Mouse (Mus musculus) limb, embryonic 14.5 days (tissue): Measurements from ENCODE around the gene Esrp2. TPM values are rescaled to one million over a fixed set of nuclear protein-coding genes. Genes with fewer than 3 reads are reported as not detected.
A peak's percentile ranks its signal among the peaks of the same experiment; 100 is the strongest.

Source experiments
- ATAC-seq: fragments of 200-750 bp; cut with Nextera tagmentation; 2 replicates; pipeline ENCODE4 v1.8.0; 2017; ENCODE audit warnings: low read depth, moderate number of reproducible peaks, moderate TSS enrichment; ENCODE audit not compliant: low FRiP score
- DNase-seq: peaks from one replicate; pipeline ENCODE4 v3.0.0-alpha.2; 2015; ENCODE audit warnings: low spot score
- H3K27ac ChIP-seq: fragments of 300-500 bp; sonication (generic); replicated peaks from 2 replicates; pipeline ENCODE4 v1.5.1; 2014; ENCODE audit warnings: low read depth, mild to moderate bottlenecking, low read length, moderate library complexity, mixed read lengths
- H3K27me3 ChIP-seq: fragments of 300-500 bp; sonication (generic); 2 replicates; pipeline ENCODE4 v1.6.1; 2014; ENCODE audit warnings: low read length, mixed read lengths; ENCODE audit not compliant: control insufficient read depth, insufficient read depth
- H3K36me3 ChIP-seq: fragments of 300-500 bp; sonication (generic); 2 replicates; pipeline ENCODE4 v1.6.1; 2014; ENCODE audit warnings: mild to moderate bottlenecking, low read length, moderate library complexity, mixed read lengths; ENCODE audit not compliant: control insufficient read depth, insufficient read depth
- H3K4me1 ChIP-seq: fragments of 300-500 bp; sonication (generic); 2 replicates; pipeline ENCODE4 v1.6.1; 2014; ENCODE audit warnings: antibody characterized with exemption, low read length, mixed read lengths; ENCODE audit not compliant: control insufficient read depth, insufficient read depth
- H3K4me2 ChIP-seq: fragments of 300-500 bp; sonication (generic); replicated peaks from 2 replicates; pipeline ENCODE4 v1.6.1; 2014; ENCODE audit warnings: low read depth, mild to moderate bottlenecking, low read length, moderate library complexity; ENCODE audit not compliant: severe bottlenecking
- H3K4me3 ChIP-seq: fragments of 300-500 bp; sonication (generic); replicated peaks from 2 replicates; pipeline ENCODE4 v1.5.1; 2014; ENCODE audit warnings: low read length
- H3K9ac ChIP-seq: fragments of 300-500 bp; sonication (generic); 2 replicates; pipeline ENCODE4 v1.6.1; 2014; ENCODE audit warnings: mild to moderate bottlenecking, low read depth, low read length, moderate library complexity; ENCODE audit not compliant: severe bottlenecking
- H3K9me3 ChIP-seq: fragments of 300-500 bp; sonication (generic); 2 replicates; pipeline ENCODE4 v1.6.1; 2016; ENCODE audit warnings: low read length; ENCODE audit not compliant: control insufficient read depth
- POLR2A ChIP-seq: fragments of 200-500 bp; IDR thresholded peaks from 2 replicates; pipeline ENCODE4 v1.8.0; 2012; ENCODE audit warnings: inconsistent platforms, mild to moderate bottlenecking, moderate library complexity, borderline replicate concordance; ENCODE audit not compliant: insufficient read depth, insufficient read length; ENCODE audit errors: extremely low read depth
- WGBS: fragments of 180-500 bp; shearing (Covaris S2); extraction: QIAGEN DNeasy Blood & Tissue Kit; methylation state at CpG from one replicate; pipeline ENCODE4 v1.1.7; 2014; 5-methylcytosine and 5-hydroxymethylcytosine counted together
- polyA plus RNA-seq, 2 experiments: library from polyadenylated mRNA; depleted of rRNA in 1 of 2; stranded (reverse) in 1 of 2; unstranded in 1 of 2; fragments of >200 nt; fragmentation: Nextera tagmentation in 1 of 2; extraction: Ambion mirVana in 1 of 2; gene quantifications; 2 replicates each; pipeline versions ENCODE4 v1.2.1 to v1.2.3; 2012 to 2014

Gene Esrp2
- polyA plus RNA-seq (2012; rRNA removed) = 29.5 and 34.3 TPM in 2 replicates
- polyA plus RNA-seq (2014; fragmentation: Nextera tagmentation; extraction: Ambion mirVana) = 38.8 and 38.9 TPM in 2 replicates

GRCm38 (mm10) chr8:106136156-106137130 lies at the start of gene Esrp2:
Gene Esrp2 (minus strand): TSS chr8:106136974.
- ATAC-seq = peak; percentile 28; the same call in 1 of the 2 replicates
- peaks cover 43% of the 10 kb centered on the region for H3K27me3 ChIP-seq

GRCm38 (mm10) chr8:106186394-106186793 lies 49.6 kb upstream of the Esrp2 start:
- ATAC-seq = no peak
- no peak overlapping the region for H3K4me3 ChIP-seq
- WGBS = 94% methylated on average over 3 of the region's 3 CpGs

More at GRCm38 (mm10) chr8:106136156-106137130, at the start of gene Esrp2:
- Histone ChIP-seq H3K9ac (peak within 1 kb of the TSS; percentile 54), H3K4me2 (peak within 1 kb of the TSS; percentile 93), H3K36me3 (peaks cover 19% of the 10 kb centered on the region), H3K4me3 (peak within 1 kb of the TSS; percentile 49), H3K27ac (no peak within 1 kb of the TSS), H3K9me3 (no peaks in the 10 kb centered on the region), H3K4me1 (peaks cover 16% of the 10 kb centered on the region)
- WGBS = 1% methylated on average over 74 of the region's 86 CpGs
- DNase-seq = no peak
- TF ChIP-seq POLR2A = no peak

DNA sequence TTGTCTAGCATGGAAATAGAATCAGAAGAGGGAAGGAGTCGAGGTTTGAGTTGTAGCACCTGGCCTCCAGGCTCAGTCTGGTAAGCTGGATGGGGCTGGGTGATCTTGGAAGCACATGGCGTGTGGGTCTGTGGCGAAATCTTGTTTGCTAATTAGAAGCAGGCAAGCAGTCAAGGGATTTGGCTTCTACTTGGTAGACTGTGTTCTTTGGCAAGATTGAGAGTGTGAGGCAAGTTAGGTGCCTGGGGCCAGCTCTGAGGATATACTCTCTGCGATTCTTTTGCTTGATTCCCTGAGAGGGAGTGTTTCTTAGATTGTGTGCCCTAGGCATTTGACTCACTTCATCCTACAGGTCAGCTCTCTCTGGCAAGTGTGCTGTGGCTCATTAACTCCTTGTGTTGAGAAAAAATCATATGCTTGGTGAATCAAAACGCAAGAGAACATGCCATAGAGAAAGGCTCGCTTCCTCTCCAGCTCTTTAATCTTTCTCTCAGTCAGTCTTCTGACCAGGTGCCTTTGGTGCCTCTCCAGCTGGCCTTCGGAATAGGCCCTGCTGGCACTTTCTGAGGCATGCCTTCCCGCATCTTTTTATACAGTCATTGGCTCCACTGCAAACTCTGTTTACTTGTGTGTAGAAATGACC lies 49.0 kb upstream of the Esrp2 start:
- Histone ChIP-seq H3K9ac (no peak overlapping the region), H3K36me3 (peaks cover 18% of the 10 kb centered on the region), H3K27me3 (no peaks in the 10 kb centered on the region), H3K4me3 (no peak overlapping the region), H3K4me2 (no peak overlapping the region), H3K9me3 (no peaks in the 10 kb centered on the region), H3K4me1 (no peaks in the 10 kb centered on the region), H3K27ac (0 out of 2 replicates have a peak overlapping the region, but pooled peaks have one; percentile 13)
- ATAC-seq (no peak), DNase-seq (peak; percentile 28)
- no peak for TF ChIP-seq POLR2A
- 67% methylated on average over 8 of the region's 8 CpGs for WGBS

More at GRCm38 (mm10) chr8:106186394-106186793, 49.6 kb upstream of the Esrp2 start:
- no peak for DNase-seq
- Histone ChIP-seq H3K9ac (no peak overlapping the region), H3K36me3 (peaks cover 24% of the 10 kb centered on the region), H3K9me3 (no peaks in the 10 kb centered on the region), H3K4me1 (no peaks in the 10 kb centered on the region), H3K27me3 (no peaks in the 10 kb centered on the region), H3K27ac (no peak overlapping the region), H3K4me2 (no peak overlapping the region)
- TF ChIP-seq POLR2A = no peak

GRCm38 (mm10) chr8:106178428-106178827 lies 41.7 kb upstream of the Esrp2 start:
- Histone ChIP-seq H3K9ac (no peak overlapping the region), H3K4me1 (peaks cover 4% of the 10 kb centered on the region; the same call in 1 of the 2 replicates), H3K36me3 (peaks cover 7% of the 10 kb centered on the region), H3K9me3 (no peaks in the 10 kb centered on the region), H3K27me3 (no peaks in the 10 kb centered on the region), H3K4me3 (no peak overlapping the region), H3K4me2 (no peak overlapping the region), H3K27ac (no peak overlapping the region)
- DNase-seq (no peak), ATAC-seq (no peak)
- no peak for TF ChIP-seq POLR2A
- WGBS = 70% methylated on average over 2 of the region's 2 CpGs

- no peaks in the 10 kb centered on the region for H3K9me3 ChIP-seq
- ATAC-seq (no peak), DNase-seq (no peak)
- H3K27ac ChIP-seq = no peak overlapping the region
- no peak for TF ChIP-seq POLR2A
- no peak overlapping the region for H3K9ac ChIP-seq
- WGBS = 77% methylated on average over 1 of the region's 1 CpGs
- H3K27me3 ChIP-seq = no peaks in the 10 kb centered on the region
- no peak overlapping the region for H3K4me3 ChIP-seq
- no peak overlapping the region for H3K4me2 ChIP-seq
- peaks cover 7% of the 10 kb centered on the region for H3K36me3 ChIP-seq
- peaks cover 4% of the 10 kb centered on the region; the same call in 1 of the 2 replicates for H3K4me1 ChIP-seq
Observed at GRCm38 (mm10) chr8:106177594-106177993, 40.8 kb upstream of the Esrp2 start.
